Mouse (Mus musculus) CH12.LX (cell line): ENCODE data around the gene Ric1.
A peak's percentile ranks its signal among the peaks of the same experiment; 100 is the strongest.

Experiments used
- CHD1 ChIP-seq: IDR thresholded peaks from 2 replicates; pipeline ENCODE4 v1.6.1; 2012; ENCODE audit warnings: low read depth, low read length, improper control_type of control experiment, inconsistent platforms
- CTCF ChIP-seq, 2 experiments: IDR thresholded peaks in 1 of 2; conservative IDR thresholded peaks in 1 of 2; 2 replicates each; pipeline ENCODE4 v1.5.1; 2011 to 2012; ENCODE audit warnings: low read depth in 2 of 2, low read length in 2 of 2, improper control_type of control experiment in 1 of 2, inconsistent platforms in 1 of 2, mild to moderate bottlenecking in 1 of 2, moderate library complexity in 1 of 2
- E2F4 ChIP-seq: IDR thresholded peaks from 2 replicates; pipeline ENCODE4 v1.6.1; 2011; ENCODE audit warnings: low read depth, low read length, improper control_type of control experiment; ENCODE audit not compliant: insufficient replicate concordance
- EP300 ChIP-seq: IDR thresholded peaks from 2 replicates; pipeline ENCODE4 v1.6.1; 2011; ENCODE audit warnings: low read length, improper control_type of control experiment
- GABPA ChIP-seq: IDR thresholded peaks from 2 replicates; pipeline ENCODE4 v1.6.1; 2012; ENCODE audit warnings: low read depth, low read length, improper control_type of control experiment, inconsistent platforms; ENCODE audit not compliant: insufficient replicate concordance
- HCFC1 ChIP-seq: IDR thresholded peaks from 2 replicates; pipeline ENCODE4 v1.6.1; 2012; ENCODE audit warnings: low read depth, mild to moderate bottlenecking, inconsistent platforms, low read length, improper control_type of control experiment
- MYC ChIP-seq: IDR thresholded peaks from 2 replicates; pipeline ENCODE4 v1.6.1; 2011; ENCODE audit warnings: low read depth, mild to moderate bottlenecking, improper control_type of control experiment, low read length
- POLR2A ChIP-seq: IDR thresholded peaks from 2 replicates; pipeline ENCODE4 v1.6.1; 2011; ENCODE audit warnings: low read depth, mild to moderate bottlenecking, improper control_type of control experiment, low read length
- TCF12 ChIP-seq: IDR thresholded peaks from 2 replicates; pipeline ENCODE4 v1.6.1; 2014; ENCODE audit warnings: low read depth, mild to moderate bottlenecking, inconsistent platforms, low read length, improper control_type of control experiment
- UBTF ChIP-seq: IDR thresholded peaks from 2 replicates; pipeline ENCODE4 v1.6.1; 2012; ENCODE audit warnings: low read depth, mild to moderate bottlenecking, inconsistent platforms, low read length, improper control_type of control experiment, moderate library complexity
- ZC3H11A ChIP-seq: IDR thresholded peaks from 2 replicates; pipeline ENCODE4 v1.6.1; 2012; ENCODE audit warnings: low read depth, mild to moderate bottlenecking, inconsistent platforms, low read length, improper control_type of control experiment
- ZNF384 ChIP-seq: IDR thresholded peaks from 2 replicates; pipeline ENCODE4 v1.6.1; 2012; ENCODE audit warnings: low read depth, low read length, improper control_type of control experiment, inconsistent platforms

GRCm38 (mm10) chr19:29501106-29501505, 21.0 kb upstream of the Ric1 start:
- TF ChIP-seq ZNF384 (no peak), POLR2A (no peak), GABPA (no peak), CTCF (conservative IDR thresholded peaks at IDR 0.05 in 1 of 2, IDR thresholded peaks at IDR 0.05 in 1 of 2; ENCODE audit: low read depth in 2 of 2, low read length in 2 of 2) (peak in 1 of 2 experiments; percentile 73; a peak in 3 of 4 replicates), UBTF (no peak), CHD1 (no peak), MYC (no peak), EP300 (no peak), TCF12 (no peak), E2F4 (no peak), ZC3H11A (no peak), HCFC1 (no peak)
